Mouse (Mus musculus): Measurements from ENCODE around the gene Plekha3.

The Plekha3 gene

DNA sequence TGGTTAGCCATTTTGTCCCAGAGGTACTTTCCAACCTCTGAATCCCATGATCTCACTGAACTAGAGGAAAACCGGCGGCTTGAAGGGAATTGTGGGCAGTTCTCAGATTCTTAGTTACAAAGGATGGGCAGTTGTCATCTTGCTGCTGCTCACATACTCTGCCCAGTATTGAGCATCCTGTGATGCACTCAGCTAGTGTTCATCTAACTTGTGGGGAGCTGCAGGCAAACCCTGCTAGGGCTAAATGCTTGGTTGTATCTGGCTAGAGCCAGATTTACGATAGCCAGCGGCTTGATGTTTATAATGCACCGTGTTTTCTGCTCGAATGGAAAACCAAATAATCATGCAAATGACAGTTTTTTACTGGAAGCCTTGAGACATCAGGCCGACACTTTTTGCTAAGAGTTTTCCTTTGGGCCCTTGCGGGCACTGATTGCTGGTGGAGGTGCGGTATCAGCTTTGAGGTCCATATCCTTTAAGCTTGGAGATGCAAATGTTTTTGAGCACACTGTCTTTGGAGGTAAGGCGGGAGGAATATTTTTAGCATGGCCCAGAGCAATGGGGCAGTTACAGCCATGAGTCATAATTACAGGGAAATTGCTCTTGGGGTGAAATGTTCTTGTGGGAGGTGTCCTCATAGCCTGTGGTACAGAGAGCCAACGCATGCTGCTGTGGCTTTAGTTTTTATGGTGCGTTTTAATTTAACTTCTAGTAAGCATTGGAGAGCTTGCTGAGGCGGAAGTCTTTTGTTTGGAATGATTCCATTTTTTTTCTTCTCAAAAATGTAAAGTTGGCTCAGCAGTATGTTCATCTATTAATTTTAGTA is 1.5 kb downstream of the Plekha3 start:
- no peak for DNase-seq (ENCODE audit: low read depth)

DNA sequence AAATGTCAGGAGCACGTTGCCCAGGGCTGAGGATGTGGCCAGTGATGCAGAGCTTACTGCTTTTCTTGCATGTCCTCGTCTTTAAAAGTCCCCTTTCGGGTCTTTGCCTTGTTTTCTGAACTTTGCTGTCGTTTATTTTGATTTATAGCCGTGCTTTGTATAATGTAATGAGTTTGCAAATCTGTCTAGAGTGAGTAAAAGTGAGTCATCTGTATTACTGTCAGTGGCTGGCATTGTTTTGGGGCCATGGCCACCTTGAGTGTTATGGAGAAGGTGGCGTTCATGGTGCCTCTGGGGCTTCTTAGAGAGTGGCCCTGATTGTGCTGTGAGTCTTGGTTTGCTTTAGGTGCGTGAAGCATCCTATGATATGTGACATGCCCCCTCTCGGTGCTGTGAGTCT is 7.2 kb downstream of the Plekha3 start:
- no peak for DNase-seq (ENCODE audit: low read depth)

DNA sequence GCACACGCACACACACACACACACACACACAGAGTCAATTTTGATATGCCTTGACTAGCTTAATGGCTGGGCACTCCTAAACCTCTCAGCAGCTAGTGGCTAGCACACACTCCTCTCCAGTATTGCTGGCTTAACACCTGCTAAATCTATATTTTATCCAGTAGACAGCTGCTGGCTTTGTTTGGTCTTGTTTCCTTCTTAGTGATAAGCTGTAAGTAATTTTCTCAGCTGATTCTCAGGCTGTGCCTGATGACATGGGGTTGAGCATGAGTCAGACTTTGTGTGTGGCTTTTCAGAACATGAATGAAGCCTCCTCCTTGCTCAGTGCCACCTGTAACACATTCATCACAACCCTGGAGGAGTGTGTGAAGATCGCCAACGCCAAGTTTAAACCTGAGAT is 11.9 kb downstream of the Plekha3 start:
- DNase-seq (ENCODE audit: low read depth): no peak

DNA sequence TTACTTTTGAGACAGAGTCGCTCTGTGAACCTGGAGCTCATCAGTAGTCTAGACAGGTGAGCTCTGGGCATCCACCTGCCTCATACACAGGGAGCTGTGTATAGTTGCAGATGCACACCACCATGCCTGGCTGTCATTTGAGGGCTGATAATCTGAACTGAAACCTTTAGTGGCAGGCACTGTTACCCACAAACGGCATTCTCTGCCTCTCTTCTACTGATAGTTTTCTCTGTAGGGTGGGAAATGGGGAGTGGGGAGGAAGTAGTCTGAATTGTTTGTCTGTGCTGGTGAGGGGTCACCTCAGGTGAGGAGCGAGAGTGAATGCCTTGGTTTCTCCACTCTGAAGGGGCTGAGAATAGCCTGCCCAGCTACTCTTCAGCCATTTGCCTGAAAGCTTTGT is 12.5 kb downstream of the Plekha3 start:
- DNase-seq (ENCODE audit: low read depth): no peak

DNA sequence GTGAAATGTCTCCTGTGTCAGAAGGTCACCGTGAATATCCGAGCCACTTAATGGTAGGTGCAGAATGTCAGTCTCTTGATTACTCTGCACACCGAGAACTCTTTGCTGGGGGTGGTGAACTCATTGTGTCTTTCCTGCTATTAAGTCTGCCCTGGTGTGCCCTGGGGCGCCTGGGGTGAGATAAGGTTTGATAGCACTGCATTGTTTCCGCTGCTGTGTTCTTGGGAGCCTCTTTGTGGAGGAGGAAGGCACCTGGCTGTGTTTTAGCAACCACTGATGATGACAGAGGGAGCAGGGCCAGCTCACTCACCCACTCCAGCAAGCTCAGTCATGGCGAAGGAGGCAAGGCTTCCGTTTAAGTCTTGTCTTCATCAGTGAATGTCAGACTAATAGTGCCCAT is 13.1 kb downstream of the Plekha3 start:
- DNase-seq (ENCODE audit: low read depth): no peak

DNA sequence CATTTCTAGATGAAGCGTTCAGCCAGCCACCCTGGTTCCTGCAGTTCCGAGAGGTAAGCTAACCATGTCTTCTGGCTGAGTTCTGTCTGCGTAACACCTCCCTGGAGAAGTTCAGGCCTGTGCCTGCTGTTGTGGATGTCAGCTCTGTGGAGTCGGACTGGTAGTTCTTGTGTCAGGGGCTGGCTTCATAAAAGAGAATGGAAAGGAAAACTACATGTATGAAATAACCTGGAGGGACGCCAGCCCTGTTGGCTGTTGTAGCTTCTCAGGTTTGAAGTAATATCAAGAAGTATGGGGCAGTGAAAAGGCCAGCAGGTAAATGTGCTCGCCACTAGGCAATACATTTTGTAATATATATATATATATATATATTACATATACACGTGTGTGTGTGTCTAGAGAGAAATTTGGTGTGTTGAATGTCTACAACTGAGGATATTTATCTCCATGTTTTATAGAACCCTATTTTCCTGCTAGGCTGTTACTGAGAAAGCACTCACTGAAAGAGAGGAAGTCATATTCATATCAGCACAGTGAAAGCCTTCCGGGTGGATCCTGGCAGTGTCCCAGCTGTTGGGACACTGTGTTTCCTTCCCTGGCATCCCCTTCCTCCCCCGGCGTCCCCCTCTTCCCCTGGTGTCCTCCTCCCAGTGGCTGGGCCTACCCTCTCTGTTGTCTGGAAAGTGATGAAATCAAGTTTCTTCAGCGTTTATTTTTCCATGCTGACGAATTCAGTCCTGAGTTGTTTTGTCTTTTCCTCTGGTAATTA is 15.5 kb downstream of the Plekha3 start:
- DNase-seq (ENCODE audit: low read depth): no peak

DNA sequence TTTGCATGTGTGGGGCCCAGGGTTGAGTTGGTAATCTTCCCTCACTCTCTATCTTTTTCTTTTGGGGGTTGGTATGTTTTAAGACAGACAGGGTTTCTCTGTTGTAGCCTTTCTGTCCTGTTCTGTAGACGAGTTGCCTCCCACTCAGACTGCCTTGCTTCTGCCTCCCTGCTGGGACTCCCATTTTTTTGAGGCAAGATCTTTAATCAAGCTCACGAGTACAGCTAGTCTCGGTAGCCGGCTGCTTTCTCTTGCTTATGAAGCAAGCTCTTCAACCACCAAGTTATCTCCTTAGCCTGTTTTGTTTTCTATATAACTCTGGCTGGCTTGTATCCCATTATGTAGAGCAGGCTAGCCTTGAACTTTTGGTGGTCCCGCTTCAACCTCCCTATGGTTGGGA is 18.7 kb downstream of the Plekha3 start:
- no peak for DNase-seq (ENCODE audit: low read depth)

DNA sequence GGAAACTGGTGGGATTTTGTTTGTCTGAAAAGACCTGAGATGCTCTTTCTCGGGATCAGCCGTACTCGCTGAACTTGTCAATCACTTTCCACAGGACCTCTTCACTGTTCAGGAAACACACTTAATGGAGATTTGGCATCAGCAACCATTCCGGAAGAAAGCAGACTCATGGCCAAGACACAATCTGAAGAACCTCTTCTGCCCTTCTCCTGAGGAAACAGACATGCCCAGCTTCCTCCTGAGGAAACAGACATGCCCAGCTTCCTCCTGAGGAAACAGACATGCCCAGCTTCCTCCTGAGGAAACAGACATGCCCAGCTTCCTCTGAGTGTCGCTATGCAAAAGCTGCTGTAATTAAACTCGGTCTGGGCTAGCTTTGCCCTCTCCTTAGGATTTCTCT is 20.2 kb downstream of the Plekha3 start:
- DNase-seq (ENCODE audit: low read depth): no peak

DNA sequence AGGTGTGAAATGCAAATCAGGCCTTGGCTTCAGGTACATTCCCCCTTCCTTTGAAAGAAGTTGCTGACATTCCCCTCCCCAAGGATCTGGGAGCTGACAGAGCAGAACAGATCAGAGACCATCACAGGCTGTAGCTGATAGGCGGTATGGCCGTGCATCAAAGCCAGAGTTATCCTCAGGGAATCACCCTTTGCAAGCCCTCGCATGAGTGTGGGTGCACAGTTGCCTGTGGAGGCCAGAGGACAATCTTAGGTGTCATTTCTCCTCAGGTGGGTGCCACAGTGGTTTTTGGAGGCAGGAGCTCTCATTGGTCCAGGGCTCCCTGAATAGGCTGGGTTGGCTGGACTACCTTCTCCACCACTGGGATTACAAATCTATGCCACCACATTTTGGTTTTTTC is 27.1 kb downstream of the Plekha3 start:
- no peak for DNase-seq (ENCODE audit: low read depth)

DNA sequence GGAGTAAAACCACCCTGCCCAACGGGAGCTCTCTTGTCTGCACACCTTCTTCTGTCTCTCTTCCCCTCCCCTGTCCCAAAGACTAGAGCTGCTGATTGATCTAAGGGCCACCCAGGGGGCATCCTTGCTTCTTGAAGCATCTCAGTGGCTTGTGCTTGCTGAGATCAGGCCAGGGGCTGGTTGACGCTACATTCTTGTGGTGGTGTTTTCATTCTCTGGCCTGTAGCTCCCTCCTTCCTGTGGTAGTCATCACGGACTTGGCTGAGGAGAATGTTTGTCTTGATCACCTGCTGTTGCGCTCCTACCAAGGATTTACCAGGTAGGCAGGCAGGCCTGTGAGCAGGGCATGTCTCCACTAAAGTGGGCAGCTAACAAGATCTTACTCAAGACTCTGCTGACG is 27.7 kb downstream of the Plekha3 start:
- DNase-seq (ENCODE audit: low read depth): no peak

DNA sequence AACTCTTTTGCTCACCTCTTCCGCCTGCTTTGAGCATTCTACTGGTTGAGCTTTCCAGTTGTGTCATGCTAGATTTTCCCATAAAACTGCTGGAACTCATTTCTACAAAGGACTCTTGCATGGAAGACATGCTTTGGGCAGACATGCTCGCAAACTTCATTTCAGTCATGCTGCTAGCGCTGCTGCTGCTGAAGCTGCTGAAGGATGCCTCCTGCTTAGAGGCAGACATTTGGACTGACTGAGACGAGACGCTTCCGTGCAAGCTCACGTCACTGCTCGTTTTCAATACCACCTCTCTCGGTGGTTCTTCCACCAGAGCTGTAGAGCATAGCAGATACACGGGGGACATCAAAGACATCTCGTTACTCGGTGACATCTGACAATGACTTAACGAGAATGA is 30.6 kb downstream of the Plekha3 start:
- DNase-seq (ENCODE audit: low read depth): no peak

DNA sequence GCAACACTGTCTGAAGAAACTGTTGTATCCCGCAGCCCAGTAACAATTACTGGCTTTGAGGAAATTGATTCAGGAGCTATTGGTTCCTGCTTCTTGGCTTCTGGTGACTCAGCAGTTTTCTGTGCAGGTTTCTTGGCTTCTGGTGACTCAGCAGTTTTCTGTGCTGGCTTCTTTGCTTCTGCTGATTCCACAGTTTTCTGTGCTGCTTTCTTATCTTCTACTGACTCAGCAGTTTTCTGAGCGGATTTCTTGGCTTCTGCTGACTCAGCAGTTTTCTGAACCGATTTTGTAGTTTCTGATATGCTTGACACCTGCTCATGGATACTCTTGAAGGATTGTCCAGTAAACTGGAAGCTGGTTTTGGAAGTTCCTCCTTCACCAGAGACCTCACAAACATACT is 33.4 kb downstream of the Plekha3 start:
- no peak for DNase-seq (ENCODE audit: low read depth)

DNA sequence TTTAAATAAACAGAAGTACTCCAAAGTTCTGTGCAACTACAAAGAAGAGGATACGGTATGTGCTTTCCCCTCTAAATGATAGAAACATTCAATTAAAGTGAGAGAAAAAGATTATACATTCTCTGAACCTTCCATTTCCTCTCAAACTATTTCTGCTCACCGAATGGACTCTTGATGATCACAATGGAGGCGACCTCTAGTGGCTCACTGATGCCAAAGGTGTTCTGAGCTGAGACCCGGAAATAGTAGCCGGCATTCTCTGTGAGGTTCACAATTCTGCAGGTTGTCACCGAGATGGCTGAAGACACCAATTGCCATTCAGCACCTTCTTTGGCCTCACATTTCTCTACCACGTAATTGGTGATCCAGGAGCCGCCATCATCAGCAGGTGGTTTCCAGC is 39.9 kb downstream of the Plekha3 start:
- no peak for DNase-seq (ENCODE audit: low read depth)

DNA sequence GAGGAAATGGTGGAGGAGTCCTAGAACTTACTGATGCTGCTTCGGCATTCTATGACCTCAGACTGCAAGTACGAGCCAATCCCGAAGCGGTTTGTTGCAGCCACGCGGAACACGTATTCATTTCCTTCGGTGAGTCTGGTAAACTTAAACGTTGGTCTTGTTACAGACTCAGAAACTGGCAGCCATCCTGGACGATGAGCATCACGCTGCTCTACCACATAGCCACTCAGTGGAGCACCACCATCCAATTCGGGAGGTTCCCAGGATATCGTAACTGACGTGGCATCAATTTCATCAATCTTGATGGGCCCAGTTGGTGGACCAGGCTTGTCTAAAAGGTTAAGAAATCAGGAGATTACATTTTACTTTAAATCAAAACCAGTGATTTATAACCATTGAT is 44.6 kb downstream of the Plekha3 start:
- DNase-seq (ENCODE audit: low read depth): no peak

All from fibroblast of lung, adult 2 months (primary cell).